Mouse (Mus musculus): Measurements from ENCODE around the gene Lrrc8c.

Lrrc8c gene

GRCm38 (mm10) chr5:105647094-105647493 lies 127.9 kb downstream of the Lrrc8c start:
- DNase-seq: no peak

GRCm38 (mm10) chr5:105648648-105649287 lies 129.6 kb downstream of the Lrrc8c start:
- peak; percentile 44 for DNase-seq

- DNase-seq: peak; percentile 54
Observed at GRCm38 (mm10) chr5:105649514-105650001, 130.4 kb downstream of the Lrrc8c start.

DNA sequence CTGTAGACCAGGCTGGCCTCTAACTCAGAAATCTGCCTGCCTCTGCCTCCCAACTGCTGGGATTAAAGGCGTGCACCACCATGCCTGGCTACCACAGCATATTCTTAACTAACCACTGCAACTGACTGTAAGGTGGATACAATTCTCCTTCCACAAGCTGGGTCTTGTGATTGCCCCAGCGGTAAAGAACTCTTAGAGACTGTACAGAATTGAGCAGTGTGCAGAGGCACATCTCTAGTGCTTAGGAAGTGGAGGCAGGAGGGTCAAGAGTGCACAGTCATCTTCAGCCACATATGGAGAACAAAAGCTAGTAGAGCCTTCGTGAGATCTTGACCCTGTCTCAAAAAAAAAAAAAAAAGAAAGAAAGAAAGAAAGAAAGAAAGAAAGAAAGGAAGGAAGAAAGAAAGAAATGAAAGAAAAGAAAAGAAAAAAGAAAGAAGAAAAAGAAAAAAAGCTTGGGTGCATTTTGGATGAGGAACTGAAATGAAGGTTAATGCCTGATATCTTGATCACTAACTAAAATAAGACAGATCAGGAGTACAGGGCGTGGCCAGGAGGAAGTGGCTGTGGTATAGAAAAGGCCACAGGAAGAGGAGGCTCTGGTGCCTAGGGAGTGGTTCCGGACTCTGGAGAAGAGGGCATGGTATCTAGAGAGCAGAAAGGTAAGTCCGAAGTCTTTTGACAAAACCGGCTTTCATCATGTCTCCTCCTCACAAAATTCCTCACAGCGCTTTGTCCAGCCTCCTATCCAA lies 131.7 kb downstream of the Lrrc8c start:
- DNase-seq: no peak

- peak; percentile 43 for DNase-seq
Observed at GRCm38 (mm10) chr5:105651561-105651991, 132.4 kb downstream of the Lrrc8c start.

DNA sequence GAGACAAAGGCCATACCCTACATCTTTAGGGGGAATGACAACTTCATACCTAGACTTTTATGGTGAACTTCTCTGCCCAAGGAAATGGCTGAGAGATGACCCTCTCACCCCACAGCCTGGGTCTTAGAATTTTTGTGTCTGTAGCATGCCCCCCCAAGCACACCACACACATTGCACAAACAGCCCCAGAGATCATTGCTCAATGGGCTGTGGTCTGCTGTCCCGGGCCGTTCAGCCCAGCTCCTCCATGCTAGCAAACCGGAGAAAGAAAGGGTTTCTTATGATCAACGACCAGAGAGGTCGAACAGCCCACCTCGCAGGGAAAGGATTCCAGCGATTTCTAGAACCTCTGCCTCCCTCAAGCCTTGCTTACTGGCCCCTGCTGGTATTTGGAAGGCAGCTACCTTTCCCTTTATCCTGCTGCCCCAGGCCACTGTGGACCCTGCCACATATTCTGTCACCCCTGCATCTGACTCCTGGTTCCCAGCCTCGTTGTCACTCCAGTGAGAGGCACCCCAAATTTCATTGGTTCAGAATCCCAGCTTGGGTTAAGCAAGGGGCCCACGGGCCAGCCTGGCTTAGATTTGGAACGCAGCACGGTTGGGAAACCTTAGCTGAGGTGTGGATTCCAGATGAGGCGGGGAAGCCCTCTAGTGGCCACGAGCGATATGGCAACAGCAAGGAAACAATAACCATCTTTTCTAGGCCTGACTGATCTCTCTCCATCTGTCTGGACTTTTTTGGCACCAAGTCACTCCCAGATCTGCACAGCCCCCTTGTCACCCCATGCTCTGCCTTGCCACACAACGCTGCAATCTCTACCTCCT lies 135.3 kb downstream of the Lrrc8c start:
- DNase-seq: peak; percentile 90

DNA sequence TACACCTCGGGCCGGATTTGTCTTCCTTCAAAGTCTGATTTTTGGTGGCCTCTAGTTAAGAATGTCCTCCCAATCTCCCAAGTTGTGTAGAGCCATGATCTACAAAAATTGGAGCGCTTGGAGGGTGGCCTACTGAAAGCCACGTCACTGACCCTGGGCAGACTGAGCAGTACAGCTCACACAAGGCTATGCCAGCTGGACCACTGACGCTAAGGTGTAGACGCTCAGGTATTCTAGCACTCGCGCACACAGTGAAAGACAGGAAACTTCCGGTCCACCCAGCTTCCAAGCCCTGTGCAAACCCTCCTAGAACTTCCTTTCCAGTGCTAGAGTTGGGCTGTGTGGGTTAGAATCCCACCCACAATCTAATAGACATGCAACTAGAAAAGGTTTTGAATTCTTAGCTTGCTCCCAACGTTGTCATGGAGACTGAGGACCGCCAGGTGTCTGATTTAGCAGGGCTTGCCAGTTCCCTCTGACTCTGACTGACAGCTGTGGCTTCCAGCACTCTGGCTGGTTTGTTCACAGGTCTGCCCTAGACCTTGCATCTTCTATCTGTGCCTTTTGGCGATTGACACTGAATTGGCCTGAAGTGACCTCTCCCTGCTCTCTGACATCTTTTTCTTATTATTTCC lies 136.0 kb downstream of the Lrrc8c start:
- no peak for DNase-seq

- no peak for DNase-seq
Observed at GRCm38 (mm10) chr5:105661894-105662293, 142.7 kb downstream of the Lrrc8c start.
